Mouse (Mus musculus) hindbrain, embryonic 13.5 days (tissue): ENCODE results near the gene Tm4sf20. TPM values are rescaled to one million over a fixed set of nuclear protein-coding genes. Genes with fewer than 3 reads are reported as not detected.

ENCODE experiments used
- ATAC-seq: fragments of 200-750 bp; cut with Nextera tagmentation; 2 replicates; pipeline ENCODE4 v1.8.0; 2017; ENCODE audit warnings: moderate TSS enrichment; ENCODE audit not compliant: low FRiP score
- H3K27ac ChIP-seq: fragments of 300-500 bp; sonication (generic); 2 replicates; pipeline ENCODE4 v1.5.1; 2015; ENCODE audit warnings: inconsistent platforms, mild to moderate bottlenecking, moderate library complexity
- H3K27me3 ChIP-seq: fragments of 300-500 bp; sonication (generic); 2 replicates; pipeline ENCODE4 v1.6.1; 2015; ENCODE audit warnings: mild to moderate bottlenecking, inconsistent platforms
- H3K36me3 ChIP-seq: fragments of 300-500 bp; sonication (generic); 2 replicates; pipeline ENCODE4 v1.6.1; 2015; ENCODE audit warnings: mild to moderate bottlenecking, inconsistent platforms
- H3K4me1 ChIP-seq: fragments of 300-500 bp; sonication (generic); replicated peaks from 2 replicates; pipeline ENCODE4 v1.6.1; 2015; ENCODE audit warnings: inconsistent platforms
- H3K4me2 ChIP-seq: fragments of 300-500 bp; sonication (generic); 2 replicates; pipeline ENCODE4 v1.6.1; 2015; ENCODE audit warnings: inconsistent platforms, mild to moderate bottlenecking, moderate library complexity
- H3K4me3 ChIP-seq: fragments of 300-500 bp; sonication (generic); 2 replicates; pipeline ENCODE4 v1.5.1; 2015; ENCODE audit warnings: mild to moderate bottlenecking, inconsistent platforms
- H3K9ac ChIP-seq: fragments of 300-500 bp; sonication (generic); 2 replicates; pipeline ENCODE4 v1.6.1; 2015; ENCODE audit warnings: mild to moderate bottlenecking, inconsistent platforms
- H3K9me3 ChIP-seq: fragments of 300-500 bp; sonication (generic); 2 replicates; pipeline ENCODE4 v1.6.1; 2016; ENCODE audit warnings: inconsistent platforms
- WGBS: fragments of 180-500 bp; shearing (Covaris S2); methylation state at CpG from one replicate; pipeline ENCODE4 v1.1.7; 2015; 5-methylcytosine and 5-hydroxymethylcytosine counted together
- polyA plus RNA-seq: library from polyadenylated mRNA; unstranded; fragments of >200 nt; fragmentation: Nextera tagmentation; extraction: Ambion mirVana; gene quantifications from 2 replicates; pipeline ENCODE4 v1.2.1, GENCODE M21; 2015

Gene Tm4sf20
- polyA plus RNA-seq: not detected in 2 replicates

- 0 out of 2 replicates have a peak, but pooled peaks cover 3% of the 10 kb centered on the region for H3K36me3 ChIP-seq
- no peak within 1 kb of the TSS for H3K4me3 ChIP-seq
- no peak within 1 kb of the TSS for H3K9ac ChIP-seq
- H3K4me1 ChIP-seq: no peaks in the 10 kb centered on the region
- no peak for ATAC-seq
- H3K4me2 ChIP-seq: no peak within 1 kb of the TSS
- H3K27ac ChIP-seq: no peak within 1 kb of the TSS
- no peaks in the 10 kb centered on the region for H3K27me3 ChIP-seq
- 80% methylated on average over 5 of the region's 5 CpGs for WGBS
- H3K9me3 ChIP-seq: no peaks in the 10 kb centered on the region
Measured at GRCm38 (mm10) chr1:82768269-82768668, at the start of gene Tm4sf20. Gene Tm4sf20 (minus strand): TSS chr1:82768461.

DNA sequence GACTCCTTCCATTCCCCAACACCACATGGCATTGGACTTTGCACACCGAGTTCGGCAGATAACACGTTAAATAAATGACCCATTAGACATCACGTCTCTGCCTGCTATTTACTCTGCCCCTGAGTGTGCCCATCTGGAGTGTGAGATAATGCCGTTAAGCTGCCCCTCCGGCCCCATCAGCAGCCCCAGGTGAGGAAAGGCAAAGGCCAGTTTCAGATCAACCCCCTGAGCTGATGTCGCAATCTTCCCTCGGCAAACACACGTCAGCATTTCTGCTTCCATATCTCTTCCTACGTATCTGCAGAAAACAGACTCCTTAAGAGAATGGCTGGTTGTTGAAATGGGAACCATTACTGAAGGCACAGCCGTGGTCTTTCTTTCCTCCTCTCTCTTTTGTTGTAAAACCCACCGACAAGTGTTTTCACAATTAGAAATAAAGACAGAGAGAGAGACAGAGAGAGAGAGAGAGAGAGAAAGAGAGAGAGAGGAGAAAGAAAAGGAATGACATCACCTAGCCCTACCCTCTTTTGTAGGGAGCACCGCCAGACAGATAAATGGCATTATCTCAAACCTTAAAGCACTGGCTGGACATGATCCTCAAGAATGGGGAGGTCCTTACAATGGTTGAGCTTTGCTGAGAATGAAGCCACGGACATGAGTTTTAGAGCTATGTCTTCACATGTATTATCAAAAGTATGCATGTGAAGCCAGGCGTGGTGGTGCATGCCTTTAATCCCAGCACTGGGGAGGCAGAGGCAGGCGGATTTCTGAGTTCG, 47.9 kb upstream of the Tm4sf20 start:
- no peak overlapping the region for H3K9ac ChIP-seq
- no peak overlapping the region for H3K4me3 ChIP-seq
- no peak for ATAC-seq
- peaks cover 8% of the 10 kb centered on the region; the same call in 1 of the 2 replicates for H3K4me1 ChIP-seq
- no peak overlapping the region for H3K27ac ChIP-seq
- no peaks in the 10 kb centered on the region for H3K36me3 ChIP-seq
- no peaks in the 10 kb centered on the region for H3K27me3 ChIP-seq
- WGBS: 66% methylated on average over 17 of the region's 17 CpGs
- H3K9me3 ChIP-seq: no peaks in the 10 kb centered on the region
- H3K4me2 ChIP-seq: peak overlapping the region; percentile 26; the same call in 1 of the 2 replicates

DNA sequence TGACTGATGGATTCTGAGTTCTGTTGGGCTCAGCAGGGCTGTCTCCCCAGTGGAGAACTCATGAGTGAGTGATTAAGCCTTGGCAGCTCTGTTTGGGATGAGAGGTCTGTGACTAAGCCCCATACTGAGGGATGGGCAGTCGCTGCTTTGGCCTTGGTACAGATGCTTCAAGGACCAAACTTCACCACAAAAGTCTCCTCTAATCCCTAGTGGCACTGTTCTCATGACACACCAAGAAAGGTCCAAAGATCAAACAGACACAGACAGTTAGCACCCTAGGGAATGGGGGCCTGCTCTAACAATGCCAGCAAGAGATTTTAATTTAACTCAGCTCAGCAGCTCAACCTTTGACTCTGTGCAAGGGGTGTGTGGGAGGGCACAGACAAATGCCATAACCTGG, 43.5 kb upstream of the Tm4sf20 start:
- no peak overlapping the region for H3K9ac ChIP-seq
- H3K36me3 ChIP-seq: no peaks in the 10 kb centered on the region
- no peaks in the 10 kb centered on the region for H3K27me3 ChIP-seq
- 64% methylated on average over 1 of the region's 1 CpGs for WGBS
- H3K4me2 ChIP-seq: no peak overlapping the region
- H3K4me1 ChIP-seq: peaks cover 5% of the 10 kb centered on the region; the same call in 1 of the 2 replicates
- no peak overlapping the region for H3K27ac ChIP-seq
- no peak overlapping the region for H3K4me3 ChIP-seq
- no peaks in the 10 kb centered on the region for H3K9me3 ChIP-seq
- ATAC-seq: no peak

DNA sequence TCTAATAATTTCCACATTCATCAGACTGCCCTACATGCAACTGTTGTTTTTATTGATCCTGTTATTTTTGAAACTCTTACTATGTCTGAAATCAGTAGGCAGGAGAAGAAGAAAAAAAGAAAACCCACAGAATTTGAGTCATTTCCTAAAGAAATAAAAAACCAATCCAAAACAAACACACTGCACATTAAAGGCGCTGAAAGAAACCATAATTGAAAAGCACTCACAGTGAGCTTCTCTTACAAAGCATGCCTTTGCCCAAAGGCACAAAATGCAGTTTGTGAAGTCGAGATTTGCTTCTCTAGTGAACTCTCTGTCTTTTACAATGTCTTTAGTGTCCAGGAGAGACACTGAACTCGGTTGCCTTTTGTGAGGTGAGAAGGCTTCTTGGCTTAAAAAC, 40.3 kb upstream of the Tm4sf20 start:
- no peak overlapping the region for H3K9ac ChIP-seq
- H3K4me3 ChIP-seq: no peak overlapping the region
- no peaks in the 10 kb centered on the region for H3K27me3 ChIP-seq
- H3K9me3 ChIP-seq: no peaks in the 10 kb centered on the region
- ATAC-seq: no peak
- H3K4me1 ChIP-seq: no peaks in the 10 kb centered on the region
- H3K27ac ChIP-seq: no peak overlapping the region
- WGBS: 71% methylated on average over 3 of the region's 3 CpGs
- H3K4me2 ChIP-seq: no peak overlapping the region
- H3K36me3 ChIP-seq: no peaks in the 10 kb centered on the region

DNA sequence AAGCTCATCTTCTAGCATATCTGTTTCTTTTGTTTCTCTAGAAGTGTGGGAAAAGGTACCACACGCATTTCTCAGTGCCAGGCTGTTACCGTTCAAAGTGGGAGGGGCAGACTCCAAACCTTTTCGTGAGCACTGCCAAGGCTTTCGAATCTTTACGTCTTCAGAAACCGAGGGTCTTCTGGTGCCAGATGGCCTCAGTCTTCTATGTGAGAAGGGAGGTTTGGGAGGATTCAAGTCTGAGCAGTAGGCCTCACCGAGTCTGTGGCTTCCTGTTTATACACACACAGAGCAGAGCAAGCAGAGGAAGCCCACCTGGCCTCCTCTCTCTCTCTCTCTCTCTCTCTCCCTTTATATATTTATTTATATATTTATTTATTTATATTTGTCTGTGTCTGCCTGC, 38.9 kb upstream of the Tm4sf20 start:
- 91% methylated on average over 7 of the region's 7 CpGs for WGBS
- Histone ChIP-seq H3K27me3 (no peaks in the 10 kb centered on the region), H3K9me3 (no peaks in the 10 kb centered on the region), H3K27ac (no peak overlapping the region), H3K9ac (no peak overlapping the region), H3K36me3 (no peaks in the 10 kb centered on the region), H3K4me2 (no peak overlapping the region), H3K4me3 (no peak overlapping the region), H3K4me1 (no peaks in the 10 kb centered on the region)
- ATAC-seq: no peak

DNA sequence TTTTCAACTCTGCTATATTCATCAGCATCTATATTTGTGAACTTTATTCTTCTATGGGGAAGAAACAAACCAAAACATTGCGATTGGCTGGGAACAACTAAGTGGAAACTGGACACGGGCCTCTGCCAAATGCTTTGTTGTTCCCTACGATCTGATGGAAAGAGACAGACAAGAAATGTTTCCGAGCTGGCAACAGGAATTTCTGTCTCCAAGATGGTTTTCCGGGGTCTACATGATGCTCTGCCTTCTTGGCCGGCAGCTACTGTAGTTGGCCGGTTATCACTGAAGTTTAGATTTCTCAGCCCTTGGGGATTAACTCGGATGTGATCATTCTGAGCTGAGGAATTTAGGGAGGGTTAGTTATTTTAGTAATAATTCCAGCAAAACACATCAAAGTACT, 38.1 kb upstream of the Tm4sf20 start:
- no peak overlapping the region for H3K9ac ChIP-seq
- 83% methylated on average over 8 of the region's 8 CpGs for WGBS

GRCm38 (mm10) chr1:82804059-82804458, 35.8 kb upstream of the Tm4sf20 start:
- Histone ChIP-seq H3K27me3 (no peaks in the 10 kb centered on the region), H3K27ac (no peak overlapping the region), H3K4me1 (no peaks in the 10 kb centered on the region), H3K9ac (no peak overlapping the region), H3K9me3 (no peaks in the 10 kb centered on the region), H3K4me3 (no peak overlapping the region), H3K36me3 (no peaks in the 10 kb centered on the region), H3K4me2 (no peak overlapping the region)
- 97% methylated on average over 1 of the region's 1 CpGs for WGBS
- ATAC-seq: no peak

More for the DNA sequence above, 38.1 kb upstream of the Tm4sf20 start:
- no peak overlapping the region for H3K4me3 ChIP-seq
- no peak overlapping the region for H3K27ac ChIP-seq
- H3K4me1 ChIP-seq: no peaks in the 10 kb centered on the region
- no peaks in the 10 kb centered on the region for H3K36me3 ChIP-seq
- H3K9me3 ChIP-seq: no peaks in the 10 kb centered on the region
- ATAC-seq: no peak
- H3K27me3 ChIP-seq: no peaks in the 10 kb centered on the region
- H3K4me2 ChIP-seq: no peak overlapping the region

DNA sequence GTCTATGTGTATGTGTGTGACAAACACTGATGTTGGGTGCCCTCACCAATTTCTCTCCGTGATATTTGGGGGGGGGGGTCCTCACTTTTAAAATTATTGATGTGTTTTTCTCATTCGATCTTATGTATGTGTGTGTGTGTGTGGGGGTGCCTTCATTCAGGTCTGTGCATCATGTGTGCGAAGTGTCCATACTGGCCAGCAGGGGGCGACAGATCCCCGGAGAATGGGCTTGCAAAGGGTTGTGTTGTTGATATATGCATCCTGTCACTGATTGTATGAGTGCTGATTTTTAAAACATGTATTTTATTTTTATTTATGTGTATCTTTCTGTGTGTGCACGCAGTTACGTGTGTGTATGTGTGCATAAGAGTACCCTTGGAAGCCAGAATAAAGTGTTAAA, 35.3 kb upstream of the Tm4sf20 start:
- no peak for ATAC-seq
- Histone ChIP-seq H3K27ac (no peak overlapping the region), H3K4me2 (no peak overlapping the region), H3K9ac (no peak overlapping the region), H3K36me3 (no peaks in the 10 kb centered on the region), H3K4me1 (no peaks in the 10 kb centered on the region), H3K9me3 (no peaks in the 10 kb centered on the region), H3K4me3 (no peak overlapping the region), H3K27me3 (no peaks in the 10 kb centered on the region)
- WGBS: 80% methylated on average over 7 of the region's 7 CpGs

- ATAC-seq: no peak
- Histone ChIP-seq H3K27ac (no peak overlapping the region), H3K9me3 (no peaks in the 10 kb centered on the region), H3K4me1 (no peaks in the 10 kb centered on the region), H3K4me2 (no peak overlapping the region), H3K9ac (no peak overlapping the region), H3K27me3 (no peaks in the 10 kb centered on the region), H3K36me3 (no peaks in the 10 kb centered on the region), H3K4me3 (no peak overlapping the region)
- 82% methylated on average over 12 of the region's 12 CpGs for WGBS
Measured at GRCm38 (mm10) chr1:82801105-82801783, 33.0 kb upstream of the Tm4sf20 start.

DNA sequence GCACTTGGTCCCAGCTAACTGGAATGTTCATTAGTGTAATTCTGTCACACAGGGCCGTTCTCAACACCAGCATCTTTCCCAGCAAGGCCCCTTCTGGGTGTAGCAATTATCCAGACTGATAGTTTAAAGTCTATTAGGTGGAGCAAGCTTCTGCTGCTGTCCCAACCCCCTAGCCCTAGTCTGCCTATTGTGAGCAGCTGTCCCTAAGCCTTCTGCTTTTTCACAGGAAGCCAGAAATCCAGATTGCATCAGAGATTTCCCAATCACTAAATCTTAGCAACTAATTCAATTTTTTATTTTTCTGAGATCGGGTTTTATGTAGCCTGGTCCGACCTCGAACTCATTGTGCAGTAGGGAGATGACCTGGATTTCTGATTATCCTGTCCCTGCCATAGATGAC, 30.7 kb upstream of the Tm4sf20 start:
- no peak overlapping the region for H3K9ac ChIP-seq
- H3K27me3 ChIP-seq: no peaks in the 10 kb centered on the region
- no peaks in the 10 kb centered on the region; the same call in 1 of the 2 replicates for H3K4me1 ChIP-seq
- 84% methylated on average over 4 of the region's 4 CpGs for WGBS
- H3K36me3 ChIP-seq: no peaks in the 10 kb centered on the region
- no peak overlapping the region for H3K4me2 ChIP-seq
- no peak overlapping the region for H3K4me3 ChIP-seq
- H3K9me3 ChIP-seq: no peaks in the 10 kb centered on the region
- no peak for ATAC-seq
- no peak overlapping the region for H3K27ac ChIP-seq

GRCm38 (mm10) chr1:82798304-82798703, 30.0 kb upstream of the Tm4sf20 start:
- Histone ChIP-seq H3K27me3 (no peaks in the 10 kb centered on the region), H3K4me1 (no peaks in the 10 kb centered on the region; the same call in 1 of the 2 replicates), H3K36me3 (no peaks in the 10 kb centered on the region), H3K9me3 (no peaks in the 10 kb centered on the region), H3K4me2 (no peak overlapping the region), H3K4me3 (no peak overlapping the region), H3K9ac (no peak overlapping the region), H3K27ac (no peak overlapping the region)
- 64% methylated on average over 5 of the region's 5 CpGs for WGBS
- no peak for ATAC-seq

GRCm38 (mm10) chr1:82797088-82797487, 28.8 kb upstream of the Tm4sf20 start:
- Histone ChIP-seq H3K4me2 (no peak overlapping the region), H3K9me3 (no peaks in the 10 kb centered on the region), H3K27me3 (no peaks in the 10 kb centered on the region), H3K9ac (no peak overlapping the region), H3K4me1 (no peaks in the 10 kb centered on the region; the same call in 1 of the 2 replicates), H3K27ac (no peak overlapping the region), H3K4me3 (no peak overlapping the region), H3K36me3 (no peaks in the 10 kb centered on the region)
- no peak for ATAC-seq
- WGBS: 93% methylated on average over 4 of the region's 4 CpGs
